Mouse (Mus musculus) thymus, adult 2 months (tissue): Measurements from ENCODE around the gene Meox1.

Experiments
- CTCF ChIP-seq: fragments of 200-500 bp; IDR thresholded peaks from 2 replicates; pipeline ENCODE4 v1.5.1; 2012; ENCODE audit warnings: mild to moderate bottlenecking, control low read depth, low read length, moderate library complexity, borderline replicate concordance; ENCODE audit not compliant: control insufficient read depth, poor library complexity, insufficient read depth; ENCODE audit errors: extremely low read depth
- POLR2A ChIP-seq: fragments of 200-500 bp; IDR thresholded peaks from 2 replicates; pipeline ENCODE4 v1.6.1; 2012; ENCODE audit warnings: mild to moderate bottlenecking, low read length, control low read depth, moderate library complexity; ENCODE audit not compliant: control insufficient read depth, poor library complexity, insufficient read depth; ENCODE audit errors: extremely low read depth

DNA sequence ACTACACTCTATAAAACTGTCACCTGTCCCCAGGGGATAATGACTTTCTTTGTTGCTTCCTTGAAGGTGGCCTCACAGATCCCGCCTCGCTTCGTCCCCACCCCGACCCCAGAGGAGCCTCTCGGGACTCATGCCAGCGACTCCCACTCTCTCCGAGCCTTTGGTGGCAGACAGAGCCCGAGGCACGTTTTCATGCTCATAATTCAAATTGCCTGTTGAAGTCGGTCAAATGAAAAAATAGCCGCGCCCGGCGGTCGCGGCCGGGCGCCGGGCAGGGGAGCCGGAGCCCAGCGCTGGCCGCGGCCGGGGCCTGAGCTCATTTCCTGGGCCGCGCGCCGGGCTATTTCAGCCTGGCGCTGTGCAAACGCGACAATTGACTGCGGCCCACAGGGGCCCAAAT, 42.9 kb upstream of the Meox1 start:
- no peak for TF ChIP-seq POLR2A
- no peak for TF ChIP-seq CTCF
